Mouse (Mus musculus): ENCODE measurements around the gene Cadm2. TPM values are rescaled to one million over a fixed set of nuclear protein-coding genes. Genes with fewer than 3 reads are reported as not detected.
A peak's percentile ranks its signal among the peaks of the same experiment; 100 is the strongest.

Cadm2 gene
- polyA plus RNA-seq, 3 experiments from 2014 or later = 0.04 TPM; not detected in 2

GRCm38 (mm10) chr16:67121781-67122180, 498.9 kb downstream of the Cadm2 start:
- no peak for ATAC-seq

GRCm38 (mm10) chr16:67106478-67107061, 514.1 kb downstream of the Cadm2 start:
- ATAC-seq = no peak

DNA sequence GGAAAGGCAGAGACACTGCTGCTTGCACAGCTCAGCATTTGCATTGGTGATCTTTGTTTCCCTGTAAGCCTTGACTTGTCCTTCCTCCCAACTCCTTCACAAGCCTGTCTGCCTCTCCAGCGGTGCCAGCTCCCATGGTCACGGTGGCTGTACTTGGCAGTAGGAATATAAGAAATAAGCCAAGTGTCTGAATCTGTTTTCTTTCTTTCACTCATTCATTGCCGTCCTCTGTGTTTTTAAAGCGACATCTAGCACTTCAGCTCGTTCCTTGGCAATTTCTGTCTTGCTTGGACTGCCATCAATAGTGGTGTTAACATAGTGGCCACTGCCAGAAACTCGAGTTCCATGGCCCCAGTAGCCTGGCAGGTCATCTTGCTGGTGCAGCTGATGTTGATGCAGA, 524.0 kb downstream of the Cadm2 start:
- no peak for ATAC-seq

GRCm38 (mm10) chr16:67095916-67096315, 524.8 kb downstream of the Cadm2 start:
- no peak for ATAC-seq

DNA sequence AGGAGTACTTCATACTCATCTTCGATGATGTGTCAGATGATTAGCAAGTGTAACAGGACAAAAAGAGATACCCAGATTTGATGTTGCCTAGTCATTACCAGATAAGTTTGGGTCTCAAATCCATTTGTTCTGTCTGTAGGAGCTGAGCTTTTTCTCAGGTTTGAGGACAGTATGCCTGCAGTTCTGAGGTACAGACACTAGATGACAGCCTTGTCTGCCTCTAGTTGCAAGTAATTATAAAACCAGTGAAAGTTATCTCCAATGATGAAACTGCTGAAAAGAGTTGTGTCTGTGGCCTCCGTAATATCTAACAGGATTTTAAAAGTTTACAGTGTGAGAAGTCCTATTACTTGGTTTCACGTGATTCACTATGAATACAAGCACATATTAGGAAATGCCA, 531.0 kb downstream of the Cadm2 start:
- ATAC-seq = no peak

GRCm38 (mm10) chr16:67079318-67079717, 541.4 kb downstream of the Cadm2 start:
- no peak for ATAC-seq

DNA sequence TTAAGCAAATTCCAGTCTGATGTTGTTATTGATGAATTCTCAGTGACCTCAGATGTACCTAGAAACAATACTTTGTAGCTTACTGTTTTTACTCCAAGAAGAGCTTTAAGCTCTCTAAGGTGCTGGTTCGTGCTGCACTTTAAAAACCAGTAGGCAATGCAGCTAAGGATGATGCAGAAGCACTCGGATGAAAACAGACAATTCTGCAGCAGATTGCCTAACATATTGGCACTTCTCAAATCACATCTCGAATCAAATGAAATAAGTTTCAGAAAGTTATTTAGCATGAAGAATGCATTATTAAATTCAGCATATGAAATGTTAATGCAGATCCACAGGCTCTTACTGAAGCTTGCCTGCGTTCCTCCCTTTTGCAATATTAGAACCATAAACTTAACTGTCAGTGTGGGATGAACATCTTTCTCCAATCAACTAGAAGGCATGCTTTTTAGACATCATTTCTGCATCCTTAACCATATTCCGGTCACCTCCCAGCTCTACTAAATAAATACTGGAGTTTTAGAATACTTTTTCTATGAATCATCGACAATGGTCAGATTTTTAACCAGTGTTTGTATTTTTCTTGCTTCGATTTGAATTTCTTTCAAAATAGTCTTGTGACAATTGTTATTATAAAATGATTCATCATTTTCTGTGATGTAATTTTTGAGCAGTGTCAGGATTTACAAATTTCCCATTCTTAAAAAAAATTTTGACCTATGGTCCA, 544.4 kb downstream of the Cadm2 start:
- ATAC-seq = no peak

DNA sequence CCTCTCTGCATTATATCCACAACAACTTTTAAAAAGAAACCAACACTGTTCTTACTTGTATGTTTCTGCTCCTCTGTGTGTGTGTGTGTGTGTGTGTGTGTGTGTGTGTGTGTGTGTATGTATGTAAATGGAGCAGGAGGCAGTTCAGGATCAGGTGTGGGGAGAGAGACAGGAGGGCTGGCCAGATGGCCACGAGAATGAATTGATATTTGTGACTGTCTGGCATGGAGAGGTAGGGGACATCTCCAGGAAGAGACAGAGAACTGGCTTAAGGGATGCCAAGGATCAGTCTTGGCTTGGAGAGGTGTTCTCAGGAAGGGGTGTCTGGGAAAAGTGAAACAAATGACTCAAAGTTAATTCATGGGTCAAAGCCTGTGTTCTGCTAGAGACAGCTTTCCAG, 552.2 kb downstream of the Cadm2 start:
- ATAC-seq = no peak

- ATAC-seq = no peak
Measured at GRCm38 (mm10) chr16:67030918-67031317, 589.8 kb downstream of the Cadm2 start.

DNA sequence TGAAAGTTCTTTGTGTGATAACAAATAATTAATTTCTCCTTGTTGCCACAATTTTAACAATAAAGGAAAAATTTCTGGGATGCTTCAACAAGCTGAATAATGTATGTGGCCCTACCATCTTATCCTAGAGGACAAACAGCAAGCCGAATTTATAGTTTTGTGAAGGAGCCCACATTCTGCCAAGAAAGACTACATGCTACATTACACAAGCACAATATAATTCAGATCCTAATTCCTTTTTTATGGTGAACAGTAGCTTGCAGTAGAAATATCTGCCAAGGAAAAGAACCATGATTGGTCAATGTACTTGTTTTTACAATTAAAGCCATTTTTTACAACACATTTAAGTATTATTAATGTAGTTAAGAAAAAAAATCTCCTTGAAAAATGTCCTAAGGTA, 600.9 kb downstream of the Cadm2 start:
- no peak for ATAC-seq

DNA sequence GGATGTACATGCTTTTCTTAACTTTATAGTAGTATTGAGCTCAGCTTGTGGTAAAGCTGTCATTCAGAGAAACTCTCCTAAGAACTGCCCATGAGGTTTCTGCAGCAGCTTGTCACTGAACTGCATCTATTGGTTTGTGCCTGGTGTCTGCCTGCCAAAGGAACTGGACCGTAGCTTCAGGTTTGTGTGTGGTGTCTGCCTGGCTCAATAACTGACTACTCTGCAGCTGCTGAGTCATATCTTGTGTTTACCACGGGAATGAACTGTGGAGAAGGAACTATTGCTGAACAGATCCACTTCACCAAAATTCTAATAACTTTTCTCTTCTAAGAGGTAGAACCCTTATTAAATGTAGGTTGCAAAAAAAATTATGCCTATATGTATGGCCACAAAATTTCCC, 603.0 kb downstream of the Cadm2 start:
- no peak for ATAC-seq

GRCm38 (mm10) chr16:67003161-67003560, 617.5 kb downstream of the Cadm2 start:
- ATAC-seq = no peak

DNA sequence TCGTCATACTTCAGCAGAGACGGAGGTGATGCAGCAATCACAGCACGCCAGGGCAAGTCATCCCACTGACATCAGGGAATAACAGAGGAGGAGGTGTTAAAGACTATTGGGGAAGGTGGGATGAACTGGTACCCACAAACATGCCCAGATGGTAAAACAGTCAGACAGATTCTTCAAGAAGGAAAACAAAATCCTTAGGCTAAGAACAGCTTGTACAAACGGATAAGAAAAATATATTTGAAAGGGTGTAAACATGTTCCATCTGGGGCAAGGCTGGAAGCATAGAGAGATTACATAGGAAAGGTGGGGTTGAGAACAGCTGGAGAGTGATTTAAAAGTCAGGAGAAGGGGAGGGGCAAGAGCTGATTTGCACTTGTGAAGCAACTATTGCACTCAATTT, 619.0 kb downstream of the Cadm2 start:
- no peak for ATAC-seq

DNA sequence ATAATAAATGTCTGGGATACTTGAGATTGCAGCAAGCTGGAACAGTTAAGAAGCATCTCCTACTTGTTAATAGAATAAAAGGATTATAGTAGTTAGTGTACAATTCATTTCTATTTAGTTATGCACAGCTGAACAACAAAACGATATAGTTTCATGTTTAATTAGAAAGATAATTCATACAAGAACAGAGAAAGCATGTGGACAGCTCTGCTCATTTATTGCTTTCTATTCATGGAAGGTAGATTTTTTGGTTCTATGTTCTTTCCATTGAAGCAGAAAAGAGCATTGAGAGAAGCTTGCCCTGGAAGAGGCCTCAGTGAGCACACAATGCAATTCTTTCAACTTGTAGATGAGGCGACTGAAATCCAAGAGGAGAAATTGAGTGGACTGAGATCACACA, 623.2 kb downstream of the Cadm2 start:
- no peak for ATAC-seq

- peak; percentile 13 for ATAC-seq
Measured at GRCm38 (mm10) chr16:66987741-66988140, 633.0 kb downstream of the Cadm2 start.

DNA sequence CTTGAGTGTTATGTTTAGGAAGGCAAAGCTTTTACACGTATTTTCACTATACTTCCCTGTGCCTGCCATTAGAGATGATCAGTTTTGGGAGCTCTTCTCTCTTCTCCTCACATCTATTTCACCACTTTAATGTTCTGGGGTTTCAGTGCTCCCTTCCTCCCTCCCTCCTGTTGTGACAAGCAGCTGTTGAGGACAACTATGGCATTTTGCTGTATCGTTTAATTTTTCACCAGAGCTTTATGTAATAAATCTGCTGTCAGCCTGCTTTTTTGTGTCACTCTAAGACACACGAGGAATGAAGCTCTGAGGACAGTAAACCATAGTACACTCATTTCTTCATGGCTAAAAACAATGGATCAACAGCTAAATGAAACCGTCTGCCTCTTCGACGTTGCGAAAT, 633.8 kb downstream of the Cadm2 start:
- no peak for ATAC-seq

GRCm38 (mm10) chr16:66970912-66971311, 649.8 kb downstream of the Cadm2 start:
- ATAC-seq = no peak

DNA sequence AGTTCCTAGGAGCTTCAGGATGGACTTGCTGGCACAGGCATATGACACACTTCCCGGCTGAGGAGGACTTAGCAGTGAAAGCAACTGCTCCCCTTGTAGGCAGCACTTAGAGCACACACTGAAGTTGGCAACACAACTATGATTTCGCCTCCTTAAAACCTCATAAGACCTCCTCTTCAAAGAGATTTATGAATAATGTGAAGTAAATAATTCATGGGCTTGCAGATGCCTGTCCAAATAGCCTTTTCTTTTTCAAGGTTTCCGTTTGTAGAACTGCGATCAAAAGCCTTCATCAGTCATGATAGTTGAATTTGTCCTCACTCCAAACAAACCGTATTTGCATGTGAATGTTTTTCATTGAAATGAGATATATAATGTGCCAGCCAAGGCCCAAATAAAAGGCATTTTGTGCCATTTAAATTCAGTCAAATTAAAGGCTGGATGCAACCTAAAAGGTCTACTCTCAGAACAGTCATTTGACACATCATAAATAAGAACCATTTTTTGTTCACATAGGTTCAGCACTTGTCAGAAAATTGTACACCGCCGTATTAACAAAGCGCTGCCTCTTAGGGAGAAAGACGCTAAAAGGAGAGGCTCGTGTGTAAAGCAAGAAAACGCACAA, 651.1 kb downstream of the Cadm2 start:
- no peak for ATAC-seq

DNA sequence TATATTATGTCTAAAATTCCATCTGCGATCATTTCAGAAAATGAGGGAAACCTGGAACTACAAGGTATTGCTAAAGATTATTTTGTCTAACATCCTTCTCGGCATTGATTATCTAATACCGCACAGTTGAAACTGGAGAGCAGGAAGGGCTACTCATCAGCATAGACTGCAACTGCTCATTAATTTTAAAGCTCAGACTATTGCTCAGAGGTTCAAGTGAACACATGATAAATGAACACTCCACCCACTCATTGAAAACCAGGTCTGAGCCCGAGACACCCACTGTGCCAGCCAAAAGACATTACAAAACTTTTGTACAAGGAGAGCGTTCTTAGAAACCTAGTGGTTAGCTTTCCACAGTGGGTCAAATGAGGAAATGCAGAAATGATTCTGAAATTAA, 652.4 kb downstream of the Cadm2 start:
- ATAC-seq = no peak

- ATAC-seq = no peak
Measured at GRCm38 (mm10) chr16:66967686-66968085, 653.0 kb downstream of the Cadm2 start.

GRCm38 (mm10) chr16:66959146-66959545, 661.6 kb downstream of the Cadm2 start:
- no peak for ATAC-seq

GRCm38 (mm10) chr16:66955876-66956275, 664.8 kb downstream of the Cadm2 start:
- no peak for ATAC-seq

GRCm38 (mm10) chr16:66936332-66936731, 684.4 kb downstream of the Cadm2 start:
- ATAC-seq = no peak

DNA sequence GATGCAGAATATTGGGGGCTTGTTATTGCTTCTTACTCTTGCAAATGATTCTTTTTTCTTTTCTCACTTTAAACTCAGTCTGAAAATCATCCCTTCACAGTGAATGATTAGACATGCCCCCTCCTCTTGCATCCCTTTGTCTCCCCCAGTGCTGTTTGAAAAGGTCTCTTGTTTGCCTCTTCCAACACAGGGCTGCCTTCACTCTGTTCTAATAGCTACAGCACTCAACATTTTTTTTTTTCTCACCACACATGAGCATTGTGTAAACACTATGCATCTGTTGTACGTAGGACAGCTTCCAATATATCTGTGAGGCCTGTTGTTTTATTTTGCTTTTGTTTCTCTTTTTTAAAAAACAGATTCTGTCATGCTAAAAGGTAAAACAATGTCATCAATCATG, 695.2 kb downstream of the Cadm2 start:
- no peak for ATAC-seq

Measured in inflammation-experienced regulatory T-cells, adult 6 months (primary cell).